Mouse (Mus musculus) stomach, postnatal 0 days (tissue): ENCODE measurements around the gene Sqstm1.

ENCODE experiments used
- CTCF ChIP-seq: IDR thresholded peaks from 2 replicates; pipeline ENCODE4 v1.5.1; 2016; ENCODE audit warnings: antibody characterized with exemption, low read depth, mild to moderate bottlenecking, moderate library complexity
- EP300 ChIP-seq: optimal IDR thresholded peaks from 2 replicates; pipeline ENCODE3; 2016; ENCODE audit warnings: antibody characterized with exemption

DNA sequence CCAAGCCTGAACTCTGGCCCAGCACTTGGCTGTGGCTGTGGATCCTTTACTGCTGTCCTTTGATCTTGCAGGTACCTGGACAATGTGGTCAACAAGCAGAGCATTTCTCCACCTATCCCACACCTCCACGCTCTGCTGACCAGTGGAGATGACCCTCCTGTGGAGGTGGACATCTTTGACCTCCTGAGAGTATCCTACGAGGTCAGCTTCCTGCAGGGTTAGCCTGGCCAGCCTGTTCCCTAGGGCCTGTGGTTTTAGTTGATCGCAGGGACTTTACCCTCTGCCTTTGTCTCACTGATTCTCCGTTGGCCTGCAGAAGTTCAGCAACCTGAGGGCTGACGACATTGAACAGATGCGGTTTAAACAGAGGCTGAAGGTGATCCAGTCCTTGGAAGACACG is 52.3 kb downstream of the Sqstm1 start:
- TF ChIP-seq CTCF: no peak
- no peak for TF ChIP-seq EP300
